Mouse (Mus musculus) B cell, adult 2 months (primary cell): ENCODE results near the gene Plekhb1.

Experiments
- DNase-seq, 2 experiments: peaks; one replicate each; pipeline ENCODE4 v3.0.0; 2022

Gene Plekhb1

GRCm38 (mm10) chr7:100654441-100654840 is 7.8 kb downstream of the Plekhb1 start:
- DNase-seq = no peak

- no peak for DNase-seq
Measured at GRCm38 (mm10) chr7:100653480-100654266, 8.5 kb downstream of the Plekhb1 start.

GRCm38 (mm10) chr7:100651011-100651410 is 11.2 kb downstream of the Plekhb1 start:
- no peak for DNase-seq

- DNase-seq = no peak
Measured at GRCm38 (mm10) chr7:100650421-100650820, 11.8 kb downstream of the Plekhb1 start.

- DNase-seq = no peak
Measured at GRCm38 (mm10) chr7:100649826-100650225, 12.4 kb downstream of the Plekhb1 start.

- DNase-seq = no peak
Measured at GRCm38 (mm10) chr7:100649095-100649494, 13.1 kb downstream of the Plekhb1 start.

GRCm38 (mm10) chr7:100645147-100645546 is 17.1 kb downstream of the Plekhb1 start:
- peak; percentile 59 to 63 for DNase-seq

GRCm38 (mm10) chr7:100642413-100642812 is 19.8 kb downstream of the Plekhb1 start:
- no peak for DNase-seq

- peak; percentile 19 to 40 for DNase-seq
Measured at GRCm38 (mm10) chr7:100637657-100638056, 24.6 kb downstream of the Plekhb1 start.

GRCm38 (mm10) chr7:100624538-100624937 is 37.7 kb downstream of the Plekhb1 start:
- DNase-seq = no peak

- peak; percentile 21 to 37 for DNase-seq
Measured at GRCm38 (mm10) chr7:100622277-100622676, 39.9 kb downstream of the Plekhb1 start.

- DNase-seq = no peak
Measured at GRCm38 (mm10) chr7:100616121-100616857, 45.9 kb downstream of the Plekhb1 start.

- no peak for DNase-seq
Measured at GRCm38 (mm10) chr7:100608910-100609309, 53.3 kb downstream of the Plekhb1 start.

GRCm38 (mm10) chr7:100608130-100608741 is 54.0 kb downstream of the Plekhb1 start, which contains the start of gene Mrpl48:
Gene Mrpl48, minus strand, starts transcription at chr7:100608301.
- DNase-seq = peak; percentile 24 to 25

GRCm38 (mm10) chr7:100607214-100608129 is 54.7 kb downstream of the Plekhb1 start, which contains the start of gene Rab6a:
Gene Rab6a, plus strand, starts transcription at chr7:100607410.
- DNase-seq = peak; percentile 95 to 96

GRCm38 (mm10) chr7:100600211-100600610 is 62.0 kb downstream of the Plekhb1 start:
- no peak for DNase-seq

GRCm38 (mm10) chr7:100593349-100593748 is 68.9 kb downstream of the Plekhb1 start:
- DNase-seq = no peak
